Mouse (Mus musculus) cerebellum, adult 9-11 months (tissue): ENCODE data around the gene Arap1.

ENCODE experiments used
- DNase-seq: peaks from one replicate; pipeline ENCODE4 v3.0.0; 2022

Gene Arap1

DNA sequence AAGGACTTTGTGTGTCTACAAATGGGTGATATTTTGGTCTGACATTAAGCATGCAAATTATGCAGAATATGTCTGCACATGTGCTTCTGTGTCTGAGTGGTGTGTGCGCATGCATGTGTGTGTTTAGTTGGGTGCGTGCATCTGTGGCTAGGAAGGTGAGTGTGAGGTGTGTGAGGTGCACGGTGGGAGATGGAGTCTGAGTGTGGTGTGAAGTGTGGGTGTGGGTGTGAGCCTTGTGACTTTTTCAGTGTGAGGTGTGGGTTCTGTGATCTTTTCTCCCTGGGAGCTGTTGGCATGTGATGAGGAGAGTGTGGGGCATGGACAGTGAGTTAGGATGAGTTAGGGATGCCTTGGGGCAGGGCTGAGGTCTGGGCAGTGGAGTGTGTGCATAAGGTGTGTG is 105.4 kb downstream of the Arap1 start:
- DNase-seq: no peak

- DNase-seq: no peak
Measured at GRCm38 (mm10) chr7:101453725-101454124, 105.9 kb downstream of the Arap1 start.

GRCm38 (mm10) chr7:101454479-101454878 is 106.6 kb downstream of the Arap1 start:
- DNase-seq: no peak

GRCm38 (mm10) chr7:101455141-101455540 is 107.3 kb downstream of the Arap1 start:
- no peak for DNase-seq

DNA sequence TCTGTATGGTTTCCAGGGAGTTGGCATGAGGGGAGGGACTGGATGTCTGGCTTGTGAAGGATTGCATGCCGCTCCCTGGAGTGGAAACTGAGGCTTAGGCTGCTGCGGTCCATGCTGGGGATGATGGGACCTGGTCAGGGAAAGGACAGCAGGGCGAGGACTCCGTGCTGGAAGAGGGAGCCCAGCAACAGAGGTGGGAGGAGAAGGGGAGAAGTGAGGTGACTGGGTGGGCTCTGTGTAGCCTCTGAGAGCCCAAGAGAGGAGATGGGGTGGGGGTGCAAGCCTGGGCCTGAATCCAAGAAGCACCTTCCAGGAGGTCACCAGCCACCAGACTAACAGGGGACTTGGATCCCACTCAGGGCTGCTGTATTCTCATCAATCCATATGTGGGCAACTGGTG is 108.5 kb downstream of the Arap1 start:
- DNase-seq: no peak

- no peak for DNase-seq
Measured at GRCm38 (mm10) chr7:101456789-101457188, 108.9 kb downstream of the Arap1 start.

- DNase-seq: no peak
Measured at GRCm38 (mm10) chr7:101457283-101457682, 109.4 kb downstream of the Arap1 start.

GRCm38 (mm10) chr7:101457801-101458200 is 109.9 kb downstream of the Arap1 start:
- DNase-seq: no peak

- no peak for DNase-seq
Measured at GRCm38 (mm10) chr7:101458278-101458781, 110.5 kb downstream of the Arap1 start.

- no peak for DNase-seq
Measured at GRCm38 (mm10) chr7:101459305-101459813, 111.5 kb downstream of the Arap1 start.

DNA sequence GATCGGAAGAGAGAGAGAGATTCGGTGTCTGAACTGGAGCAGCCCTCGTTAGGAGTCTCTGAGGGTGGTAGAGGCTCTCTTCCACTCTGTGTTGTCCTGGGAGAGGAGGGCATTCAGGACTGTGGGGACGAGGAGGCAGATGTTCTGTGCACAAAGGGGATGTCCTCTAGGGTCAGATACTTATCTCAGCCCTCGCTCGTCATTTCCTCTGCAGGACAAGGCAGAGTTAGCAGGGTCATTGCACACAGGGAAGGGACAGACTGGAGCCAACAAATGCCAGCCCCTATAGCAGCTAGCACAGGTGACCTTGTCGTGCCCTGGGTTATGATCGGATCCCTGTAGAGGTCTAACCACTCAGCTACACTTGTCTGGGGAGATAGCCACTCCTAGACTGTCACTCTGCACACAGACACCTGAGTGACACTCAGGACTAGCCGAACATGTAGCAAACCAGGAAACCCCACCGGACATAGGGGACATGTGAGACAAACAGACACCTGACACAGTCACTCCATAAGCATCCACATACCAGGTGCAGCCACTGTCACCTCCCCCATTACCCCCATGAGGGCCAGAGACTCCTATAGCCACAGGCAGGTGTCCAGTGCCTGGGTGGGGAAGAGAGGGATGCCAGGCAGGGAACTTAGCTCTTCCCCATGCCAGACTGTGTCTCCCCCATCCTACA is 112.2 kb downstream of the Arap1 start:
- DNase-seq: no peak

GRCm38 (mm10) chr7:101460608-101460957 is 112.7 kb downstream of the Arap1 start:
- DNase-seq: no peak

DNA sequence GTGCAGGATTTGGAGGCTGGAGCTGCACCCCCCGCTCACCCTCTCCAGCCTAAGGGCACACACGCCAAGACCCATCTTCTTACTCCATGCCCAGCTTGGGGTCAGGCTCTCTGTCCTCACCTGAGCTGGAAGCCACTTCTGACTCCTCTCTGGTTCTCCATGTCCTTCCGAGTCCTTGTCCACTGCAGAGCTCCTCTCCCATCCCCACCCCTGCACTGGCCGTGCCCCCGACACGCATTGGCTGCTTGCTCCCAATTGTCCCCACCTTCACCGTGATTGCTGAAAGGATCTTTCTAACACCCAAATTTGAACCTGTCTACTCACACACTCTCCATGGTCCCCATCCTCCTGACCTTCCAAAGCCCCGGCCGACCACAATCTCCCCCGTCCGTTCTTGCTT is 113.7 kb downstream of the Arap1 start:
- no peak for DNase-seq
